Mouse (Mus musculus) brain, embryonic 14.5 days (tissue): Measurements from ENCODE around the gene Znrf3. TPM values are rescaled to one million over a fixed set of nuclear protein-coding genes. Genes with fewer than 3 reads are reported as not detected.

Experiments used
- DNase-seq: peaks from one replicate; pipeline ENCODE4 v3.0.0-alpha.2; 2011; ENCODE audit warnings: low read depth
- CTCF ChIP-seq: fragments of 200-500 bp; IDR thresholded peaks from 2 replicates; pipeline ENCODE4 v1.5.1; 2012; ENCODE audit warnings: inconsistent platforms, mild to moderate bottlenecking, moderate library complexity, borderline replicate concordance; ENCODE audit not compliant: insufficient read depth, insufficient read length; ENCODE audit errors: extremely low read depth
- POLR2A ChIP-seq: fragments of 200-500 bp; IDR thresholded peaks from 2 replicates; pipeline ENCODE4 v1.6.1; 2012; ENCODE audit warnings: mild to moderate bottlenecking, inconsistent platforms, borderline replicate concordance; ENCODE audit not compliant: poor library complexity, insufficient read depth, insufficient read length, severe bottlenecking; ENCODE audit errors: extremely low read depth
- polyA plus RNA-seq: library from polyadenylated mRNA; depleted of rRNA; stranded (reverse); fragments of >200 nt; gene quantifications from 2 replicates; pipeline ENCODE4 v1.2.3, GENCODE M21; 2012

Znrf3 gene
- polyA plus RNA-seq, 1 experiment, result 7.5 TPM

DNA sequence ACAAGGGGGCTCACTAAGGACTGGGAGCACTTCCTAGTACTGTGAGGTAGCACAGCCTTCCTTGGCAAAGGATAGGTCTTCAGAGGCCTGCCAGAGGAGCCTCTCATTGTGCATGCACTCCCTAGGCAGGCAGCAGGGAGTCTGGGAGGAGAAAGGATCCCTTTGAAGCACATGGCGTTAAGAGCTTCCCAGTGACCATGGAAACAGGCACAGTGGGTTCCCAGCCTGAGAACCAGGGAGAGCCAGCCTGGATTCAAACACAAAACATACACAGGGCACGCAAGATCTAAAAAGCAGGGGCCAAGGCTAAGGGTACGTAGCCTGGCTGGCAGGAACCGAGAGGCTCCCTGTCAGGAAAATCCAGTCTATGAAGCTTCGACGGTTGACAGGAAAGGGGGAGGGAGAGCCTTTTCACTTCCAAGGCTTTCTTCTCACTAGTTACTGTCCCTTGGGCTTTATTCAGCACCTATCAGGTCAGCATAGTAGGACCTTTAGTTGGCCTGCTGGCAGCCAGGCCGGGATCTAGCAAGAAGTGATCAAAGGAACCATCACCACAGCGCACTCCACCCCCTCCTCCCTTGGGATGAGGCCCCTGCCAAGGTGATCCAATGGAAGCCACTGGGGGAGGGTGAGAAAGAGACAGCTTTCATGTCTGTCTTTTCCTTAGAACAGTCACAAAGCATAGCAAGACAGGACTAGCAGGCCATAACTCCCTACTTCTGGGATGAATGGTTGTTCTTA, 126.4 kb downstream of the Znrf3 start:
- DNase-seq, result peak; percentile 94
- TF ChIP-seq POLR2A (no peak), CTCF (no peak)

- TF ChIP-seq POLR2A, result no peak
- no peak for TF ChIP-seq CTCF
- peak; percentile 93 for DNase-seq
These were observed 129.9 kb downstream of the Znrf3 start for GRCm38 (mm10) chr11:5314796-5315195.

DNA sequence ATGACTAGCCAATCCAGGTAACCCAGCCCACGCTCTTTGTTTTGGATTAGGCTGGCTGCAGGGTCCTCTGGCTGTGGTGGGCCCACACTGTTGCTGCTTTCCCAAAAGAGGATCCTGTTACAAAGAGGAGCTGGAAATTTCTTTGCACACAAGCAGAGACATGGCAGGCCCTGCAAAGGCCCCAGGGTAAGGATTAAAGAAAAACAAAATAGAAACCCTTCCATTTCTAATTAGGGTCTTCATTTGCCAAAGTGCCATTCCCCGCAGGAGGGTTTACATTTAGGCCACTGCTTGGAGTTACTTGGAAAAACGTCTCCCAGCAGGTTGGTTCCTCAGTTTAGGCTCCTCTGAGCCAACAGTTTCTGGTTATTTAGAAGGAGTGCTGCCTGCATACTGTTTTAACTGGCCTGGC, 130.3 kb downstream of the Znrf3 start:
- TF ChIP-seq CTCF (no peak), POLR2A (no peak)
- DNase-seq, result peak; percentile 86

- DNase-seq, result no peak
- TF ChIP-seq CTCF (no peak), POLR2A (no peak)
These were observed 137.4 kb downstream of the Znrf3 start for GRCm38 (mm10) chr11:5307024-5307905.

DNA sequence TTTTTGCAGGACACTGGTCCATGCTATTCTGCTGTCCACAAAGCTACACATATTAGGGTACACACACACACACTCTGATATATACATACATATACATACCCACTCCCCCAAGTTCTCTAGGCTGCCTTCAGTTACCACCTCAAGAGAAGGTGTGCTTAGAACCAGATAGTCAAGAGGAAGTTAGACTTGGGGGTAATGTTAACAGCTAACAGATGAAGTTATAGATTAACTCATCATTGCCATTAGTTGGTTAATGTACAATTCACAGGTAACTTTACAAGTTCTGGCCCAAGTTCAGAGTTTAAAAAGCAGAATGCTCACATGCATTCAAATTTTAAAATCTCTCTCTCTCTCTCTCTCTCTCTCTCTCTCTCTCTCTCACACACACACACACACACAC, 138.6 kb downstream of the Znrf3 start:
- DNase-seq, result no peak
- TF ChIP-seq CTCF (no peak), POLR2A (no peak)

DNA sequence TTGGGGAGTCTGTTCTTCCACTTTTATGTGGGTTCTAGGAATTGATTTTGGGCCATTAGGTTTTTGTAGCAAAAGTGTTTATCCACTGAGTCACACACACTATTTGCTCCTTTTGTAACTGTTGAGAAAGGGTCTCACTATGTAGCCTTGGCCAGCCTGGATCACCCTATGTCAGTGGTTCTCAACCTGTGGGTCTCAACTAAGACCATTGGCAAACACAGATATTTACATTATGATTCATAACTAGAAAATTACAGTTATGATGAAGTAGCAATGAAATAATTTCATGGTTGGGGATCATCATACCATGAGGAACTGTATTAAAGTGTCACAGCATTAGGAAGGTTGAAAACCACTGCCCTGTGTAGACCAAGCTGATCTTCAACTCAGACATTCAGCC, 140.1 kb downstream of the Znrf3 start:
- no peak for DNase-seq
- TF ChIP-seq POLR2A, result no peak
- no peak for TF ChIP-seq CTCF

- no peak for TF ChIP-seq POLR2A
- no peak for TF ChIP-seq CTCF
- DNase-seq, result no peak
These were observed 146.7 kb downstream of the Znrf3 start for GRCm38 (mm10) chr11:5298007-5298372.

DNA sequence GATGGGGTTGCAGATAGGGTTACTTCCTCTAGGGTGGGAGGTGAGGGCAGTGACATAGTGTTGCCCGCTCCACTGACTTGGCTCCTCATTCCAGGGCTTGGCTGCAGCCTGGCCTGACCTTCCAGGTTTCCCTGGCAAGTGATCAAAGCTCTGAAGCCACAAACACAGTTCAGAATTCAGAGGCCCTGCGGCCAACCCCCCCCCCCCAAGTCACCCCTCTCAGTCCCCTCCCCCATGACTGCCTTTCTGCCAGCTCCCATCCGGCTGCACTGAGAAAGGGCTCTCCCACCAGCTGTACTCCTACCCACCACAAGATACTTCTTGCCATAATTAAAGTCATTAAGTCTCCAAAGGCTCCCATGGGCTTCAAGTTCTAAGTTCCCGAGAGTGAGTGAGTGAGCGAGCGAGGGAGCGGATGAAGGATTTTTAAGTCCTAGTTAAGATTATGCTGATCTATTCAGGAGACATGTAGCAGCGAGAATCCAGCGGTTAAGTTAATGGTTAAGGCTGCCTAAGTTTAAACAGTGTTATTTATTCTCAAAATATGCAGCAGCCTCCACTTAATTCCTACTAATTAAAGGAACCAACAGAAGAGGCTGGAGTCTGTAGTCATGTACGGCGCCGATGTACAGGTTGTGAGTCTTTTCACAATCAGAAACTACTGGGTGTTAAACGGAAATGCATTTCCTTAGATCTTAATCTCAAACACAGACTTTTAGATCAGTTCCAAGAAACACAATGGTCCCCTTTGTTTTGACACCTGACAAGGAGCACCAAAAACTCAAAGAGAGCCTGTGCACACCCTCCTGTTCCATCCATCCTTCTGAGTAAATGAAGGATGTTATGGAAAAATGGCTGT, 147.3 kb downstream of the Znrf3 start:
- TF ChIP-seq CTCF (no peak), POLR2A (no peak)
- peak; percentile 70 for DNase-seq

- TF ChIP-seq CTCF, result no peak
- no peak for TF ChIP-seq POLR2A
- no peak for DNase-seq
These were observed 148.0 kb downstream of the Znrf3 start for GRCm38 (mm10) chr11:5296576-5297115.

- no peak for DNase-seq
- TF ChIP-seq CTCF (no peak), POLR2A (no peak)
These were observed 149.8 kb downstream of the Znrf3 start for GRCm38 (mm10) chr11:5294805-5295204.
